Mouse (Mus musculus) myocyte (in vitro differentiated cells): Measurements from ENCODE around the gene Rbm45.

Experiments
- CEBPB ChIP-seq: IDR thresholded peaks from 2 replicates; pipeline ENCODE4 v1.6.1; 2011; ENCODE audit warnings: mild to moderate bottlenecking, moderate library complexity; ENCODE audit not compliant: poor library complexity, insufficient read depth, severe bottlenecking
- E2F4 ChIP-seq: IDR thresholded peaks from one replicate; pipeline ENCODE4 v1.6.1; 2011; ENCODE audit warnings: mild to moderate bottlenecking, control low read depth, moderate library complexity; ENCODE audit not compliant: insufficient read depth
- MAX ChIP-seq: IDR thresholded peaks from one replicate; pipeline ENCODE4 v1.6.1; 2011; ENCODE audit warnings: low read depth, mild to moderate bottlenecking, control low read depth
- MYOD1 ChIP-seq, 3 experiments: IDR thresholded peaks; one replicate each; pipeline ENCODE4 v1.6.1; 2011; ENCODE audit warnings: control low read depth in 2 of 3, low read depth in 2 of 3, mild to moderate bottlenecking in 2 of 3, moderate library complexity in 1 of 3; ENCODE audit not compliant: insufficient read length in 2 of 3, control insufficient read depth in 1 of 3
- MYOG ChIP-seq, 3 experiments: IDR thresholded peaks; one replicate each; pipeline ENCODE4 v1.6.1; 2011; ENCODE audit warnings: control low read depth in 2 of 3, low read depth in 2 of 3, mild to moderate bottlenecking in 2 of 3; ENCODE audit not compliant: insufficient read length in 2 of 3, control insufficient read depth in 1 of 3, insufficient read depth in 1 of 3
- POLR2A ChIP-seq: IDR thresholded peaks from one replicate; pipeline ENCODE4 v1.6.1; 2011; ENCODE audit warnings: low read depth, mild to moderate bottlenecking, control low read depth, moderate library complexity; ENCODE audit not compliant: insufficient read length
- POLR2AphosphoS2 ChIP-seq: IDR thresholded peaks from one replicate; pipeline ENCODE4 v1.6.1; 2011; ENCODE audit warnings: low read depth, control low read depth; ENCODE audit not compliant: insufficient read length
- REST ChIP-seq: IDR thresholded peaks from one replicate; pipeline ENCODE4 v1.6.1; 2011; ENCODE audit warnings: mild to moderate bottlenecking, control low read depth, moderate library complexity; ENCODE audit not compliant: insufficient read depth, insufficient read length
- SRF ChIP-seq: IDR thresholded peaks from one replicate; pipeline ENCODE4 v1.6.1; 2011; ENCODE audit warnings: low read depth; ENCODE audit not compliant: control insufficient read depth, insufficient read length
- TCF12 ChIP-seq: IDR thresholded peaks from one replicate; pipeline ENCODE4 v1.6.1; 2011; ENCODE audit warnings: mild to moderate bottlenecking, control low read depth; ENCODE audit not compliant: poor library complexity, insufficient read depth, severe bottlenecking
- TCF3 ChIP-seq: IDR thresholded peaks from one replicate; pipeline ENCODE4 v1.6.1; 2011; ENCODE audit warnings: low read depth, control low read depth; ENCODE audit not compliant: insufficient read length
- USF1 ChIP-seq: IDR thresholded peaks from one replicate; pipeline ENCODE4 v1.6.1; 2011; ENCODE audit warnings: low read depth, mild to moderate bottlenecking, control low read depth, moderate library complexity

DNA sequence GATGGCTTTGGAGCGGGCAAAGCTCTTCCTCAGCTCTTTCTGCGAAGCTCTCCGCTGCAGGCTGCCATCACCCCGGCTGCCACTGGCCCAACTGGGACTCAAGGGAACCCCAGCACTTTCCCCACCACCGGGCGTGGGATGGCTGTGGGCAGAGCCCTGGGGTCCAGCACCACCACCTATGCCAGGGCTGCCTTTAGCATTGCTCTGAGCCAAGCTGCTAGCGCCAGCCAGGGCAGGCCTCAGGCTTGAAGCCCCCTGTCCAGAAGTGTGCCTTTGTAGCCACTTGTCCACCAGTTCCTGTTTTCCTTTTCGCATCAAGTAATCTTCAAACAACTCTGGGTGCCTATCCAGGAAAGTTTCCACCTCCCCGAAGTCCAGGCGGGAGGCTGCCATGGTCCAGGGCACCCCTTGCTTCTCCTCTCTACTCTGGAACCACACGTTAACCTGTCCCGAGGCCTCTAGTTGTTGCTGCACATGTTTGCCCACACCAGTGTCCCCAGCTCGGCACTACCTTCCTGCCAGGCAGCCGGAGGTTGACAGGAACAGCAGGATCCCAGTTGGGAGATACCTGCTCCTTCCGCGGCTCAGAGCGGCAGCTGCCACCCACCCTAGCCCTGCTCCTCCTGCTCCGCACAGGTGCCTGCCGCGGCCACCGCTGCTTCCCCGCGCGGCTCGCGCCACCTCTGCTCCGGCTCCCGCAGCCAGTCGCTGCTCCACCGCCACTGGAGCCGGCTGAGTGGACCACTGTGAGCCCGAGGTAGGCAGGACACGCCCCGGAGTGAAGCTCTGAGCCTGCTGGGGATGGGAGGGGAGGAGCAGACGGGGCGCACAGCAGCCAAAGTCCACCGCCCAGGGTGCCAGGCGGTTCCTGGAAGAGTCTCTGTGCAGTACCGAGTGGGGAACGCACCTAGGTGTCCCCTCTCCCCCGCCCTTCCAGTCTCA is 31.3 kb upstream of the Rbm45 start, which contains the start of gene Pde11a:
- TF ChIP-seq MYOD1 (IDR thresholded peaks at IDR 0.05; ENCODE audit: control insufficient read depth in 1 of 3, insufficient read length in 2 of 3, low read depth in 2 of 3) (no peak), MAX (no peak), POLR2A (no peak), USF1 (no peak), SRF (no peak), E2F4 (no peak), REST (no peak), MYOG (IDR thresholded peaks at IDR 0.05; ENCODE audit: control insufficient read depth in 1 of 3, insufficient read depth in 1 of 3, insufficient read length in 2 of 3, low read depth in 2 of 3) (no peak), CEBPB (no peak), TCF12 (no peak), POLR2AphosphoS2 (no peak), TCF3 (no peak)
